Mouse (Mus musculus) forebrain, postnatal 0 days (tissue): ENCODE measurements at regions not wholly inside any gene's neighbourhood (a gene's known extent, or its start where the extent isn't known, plus 50 kb on each side); places are given as distances from the start of the nearest gene placed in this dataset.
A peak's percentile ranks its signal among the peaks of the same experiment; 100 is the strongest.

Experiments
- ATAC-seq: fragments of 200-750 bp; cut with Nextera tagmentation; 2 replicates; pipeline ENCODE4 v1.8.0; 2017; ENCODE audit warnings: mild to moderate bottlenecking, moderate library complexity
- DNase-seq: peaks from one replicate; pipeline ENCODE4 v3.0.0-alpha.2; 2015
- H3K27ac ChIP-seq: fragments of 300-500 bp; sonication (generic); 2 replicates; pipeline ENCODE4 v1.5.1; 2014; ENCODE audit warnings: low read depth, mild to moderate bottlenecking, antibody characterized with exemption, low read length, moderate library complexity, mixed read lengths
- H3K27me3 ChIP-seq: fragments of 300-500 bp; sonication (generic); 2 replicates; pipeline ENCODE4 v1.6.1; 2014; ENCODE audit warnings: mild to moderate bottlenecking, low read length, mixed read lengths; ENCODE audit not compliant: insufficient read depth
- H3K36me3 ChIP-seq: fragments of 300-500 bp; sonication (generic); 2 replicates; pipeline ENCODE4 v1.6.1; 2014; ENCODE audit warnings: mild to moderate bottlenecking, moderate library complexity; ENCODE audit not compliant: insufficient read depth
- H3K4me1 ChIP-seq: fragments of 300-500 bp; sonication (generic); 2 replicates; pipeline ENCODE4 v1.6.1; 2014; ENCODE audit warnings: antibody characterized with exemption; ENCODE audit not compliant: insufficient read depth
- H3K4me2 ChIP-seq: fragments of 300-500 bp; sonication (generic); 2 replicates; pipeline ENCODE4 v1.6.1; 2014; ENCODE audit warnings: low read depth, mild to moderate bottlenecking, moderate library complexity
- H3K4me3 ChIP-seq: fragments of 300-500 bp; sonication (generic); 2 replicates; pipeline ENCODE4 v1.5.1; 2014; ENCODE audit warnings: low read depth, low read length, mixed read lengths
- H3K9ac ChIP-seq: fragments of 300-500 bp; sonication (generic); 2 replicates; pipeline ENCODE4 v1.6.1; 2014; ENCODE audit warnings: mild to moderate bottlenecking
- H3K9me3 ChIP-seq: fragments of 300-500 bp; sonication (generic); 2 replicates; pipeline ENCODE4 v1.6.1; 2016; ENCODE audit warnings: low read length
- CTCF ChIP-seq: sonication (generic); IDR thresholded peaks from 2 replicates; pipeline ENCODE4 v1.5.1; 2016; ENCODE audit warnings: antibody characterized with exemption, control low read depth, low read depth
- WGBS: fragments of 180-500 bp; shearing (Covaris S2); extraction: QIAGEN DNeasy Blood & Tissue Kit; methylation state at CpG from one replicate; pipeline ENCODE4 v1.1.7; 2014; 5-methylcytosine and 5-hydroxymethylcytosine counted together

GRCm38 (mm10) chr5:97705270-97705669 is 248.4 kb upstream of the Gk2 start:
- Histone ChIP-seq H3K4me3 (no peak overlapping the region), H3K4me2 (no peak overlapping the region), H3K36me3 (no peaks in the 10 kb centered on the region), H3K9me3 (no peaks in the 10 kb centered on the region), H3K9ac (no peak overlapping the region), H3K27ac (no peak overlapping the region), H3K4me1 (no peaks in the 10 kb centered on the region), H3K27me3 (no peaks in the 10 kb centered on the region)
- DNase-seq (no peak), ATAC-seq (no peak)
- 85% methylated on average over 3 of the region's 3 CpGs for WGBS
- no peak for TF ChIP-seq CTCF

- Histone ChIP-seq H3K4me1 (no peaks in the 10 kb centered on the region), H3K4me2 (no peak overlapping the region), H3K27me3 (no peaks in the 10 kb centered on the region), H3K9ac (no peak overlapping the region), H3K4me3 (no peak overlapping the region), H3K36me3 (no peaks in the 10 kb centered on the region), H3K27ac (no peak overlapping the region), H3K9me3 (no peaks in the 10 kb centered on the region)
- peak; percentile 36 for DNase-seq
- TF ChIP-seq CTCF = no peak
- 47% methylated on average over 3 of the region's 3 CpGs for WGBS
- ATAC-seq = peak; percentile 73
Measured at GRCm38 (mm10) chr5:97700507-97700906, 243.7 kb upstream of the Gk2 start.

- 15% methylated on average over 8 of the region's 8 CpGs for WGBS
- H3K36me3 ChIP-seq = no peaks in the 10 kb centered on the region
- H3K4me3 ChIP-seq = no peak overlapping the region
- no peaks in the 10 kb centered on the region for H3K27me3 ChIP-seq
- H3K9ac ChIP-seq = no peak overlapping the region
- H3K4me2 ChIP-seq = no peak overlapping the region
- DNase-seq (peak; percentile 56), ATAC-seq (peak; percentile 45; the same call in 1 of the 2 replicates)
- H3K27ac ChIP-seq = no peak overlapping the region
- no peaks in the 10 kb centered on the region for H3K4me1 ChIP-seq
- no peak for TF ChIP-seq CTCF
- no peaks in the 10 kb centered on the region for H3K9me3 ChIP-seq
Measured at GRCm38 (mm10) chr5:97697581-97698134, 240.8 kb upstream of the Gk2 start.

GRCm38 (mm10) chr5:97693333-97693940 is 236.6 kb upstream of the Gk2 start:
- no peak for TF ChIP-seq CTCF
- no peak overlapping the region for H3K4me2 ChIP-seq
- ATAC-seq = no peak

GRCm38 (mm10) chr5:97685443-97685842 is 228.6 kb upstream of the Gk2 start:
- Histone ChIP-seq H3K9ac (no peak overlapping the region), H3K4me2 (no peak overlapping the region), H3K36me3 (no peaks in the 10 kb centered on the region), H3K27me3 (no peaks in the 10 kb centered on the region), H3K9me3 (no peaks in the 10 kb centered on the region), H3K4me3 (no peak overlapping the region), H3K4me1 (no peaks in the 10 kb centered on the region), H3K27ac (no peak overlapping the region)
- TF ChIP-seq CTCF = no peak
- DNase-seq = no peak
- ATAC-seq = no peak

More at GRCm38 (mm10) chr5:97693333-97693940, 236.6 kb upstream of the Gk2 start:
- Histone ChIP-seq H3K4me3 (no peak overlapping the region), H3K27ac (no peak overlapping the region), H3K4me1 (no peaks in the 10 kb centered on the region), H3K9ac (no peak overlapping the region), H3K36me3 (no peaks in the 10 kb centered on the region), H3K27me3 (no peaks in the 10 kb centered on the region), H3K9me3 (no peaks in the 10 kb centered on the region)
- WGBS = 89% methylated on average over 10 of the region's 10 CpGs
- DNase-seq = no peak

- no peak overlapping the region for H3K27ac ChIP-seq
- WGBS = 82% methylated on average over 4 of the region's 4 CpGs
- H3K4me1 ChIP-seq = no peaks in the 10 kb centered on the region
- DNase-seq = no peak
- no peaks in the 10 kb centered on the region for H3K9me3 ChIP-seq
- no peak for TF ChIP-seq CTCF
- no peak overlapping the region for H3K4me2 ChIP-seq
- H3K36me3 ChIP-seq = no peaks in the 10 kb centered on the region
- H3K27me3 ChIP-seq = no peaks in the 10 kb centered on the region
- ATAC-seq = no peak
- no peak overlapping the region for H3K9ac ChIP-seq
- H3K4me3 ChIP-seq = no peak overlapping the region
Measured at GRCm38 (mm10) chr5:97684592-97685258, 227.9 kb upstream of the Gk2 start.

GRCm38 (mm10) chr5:97669726-97670125 is 212.9 kb upstream of the Gk2 start:
- no peaks in the 10 kb centered on the region for H3K36me3 ChIP-seq
- TF ChIP-seq CTCF = no peak
- no peaks in the 10 kb centered on the region for H3K27me3 ChIP-seq
- ATAC-seq (no peak), DNase-seq (no peak)
- H3K4me1 ChIP-seq = no peaks in the 10 kb centered on the region
- 46% methylated on average over 3 of the region's 3 CpGs for WGBS
- H3K4me2 ChIP-seq = no peak overlapping the region
- H3K4me3 ChIP-seq = no peak overlapping the region
- no peaks in the 10 kb centered on the region for H3K9me3 ChIP-seq
- H3K27ac ChIP-seq = no peak overlapping the region
- H3K9ac ChIP-seq = no peak overlapping the region
